Mouse (Mus musculus) stomach, postnatal 0 days (tissue): ENCODE data around the gene Methig1. TPM values are rescaled to one million over a fixed set of nuclear protein-coding genes. Genes with fewer than 3 reads are reported as not detected.

Experiments used
- ATAC-seq: fragments of 200-750 bp; cut with Nextera tagmentation; 2 replicates; pipeline ENCODE4 v1.8.0; 2017; ENCODE audit not compliant: low FRiP score, low TSS enrichment
- DNase-seq: peaks from one replicate; pipeline ENCODE4 v3.0.0-alpha.2; 2016; ENCODE audit warnings: low spot score
- H3K27ac ChIP-seq: fragments of 300-500 bp; sonication (generic); replicated peaks from 2 replicates; pipeline ENCODE4 v1.5.1; 2014; ENCODE audit warnings: mild to moderate bottlenecking, control low read depth
- H3K27me3 ChIP-seq: fragments of 300-500 bp; sonication (generic); 2 replicates; pipeline ENCODE4 v1.6.1; 2014; ENCODE audit warnings: low read length; ENCODE audit not compliant: control insufficient read depth, insufficient read depth
- H3K36me3 ChIP-seq: fragments of 300-500 bp; sonication (generic); 2 replicates; pipeline ENCODE4 v1.6.1; 2014; ENCODE audit warnings: low read length, mixed read lengths; ENCODE audit not compliant: control insufficient read depth, insufficient read depth
- H3K4me1 ChIP-seq: fragments of 300-500 bp; sonication (generic); replicated peaks from 2 replicates; pipeline ENCODE4 v1.6.1; 2014; ENCODE audit warnings: antibody characterized with exemption; ENCODE audit not compliant: control insufficient read depth, insufficient read depth
- H3K4me2 ChIP-seq: fragments of 300-500 bp; sonication (generic); replicated peaks from 2 replicates; pipeline ENCODE4 v1.6.1; 2014; ENCODE audit warnings: low read depth, mild to moderate bottlenecking, control low read depth, moderate library complexity
- H3K4me3 ChIP-seq: fragments of 300-500 bp; sonication (generic); 2 replicates; pipeline ENCODE4 v1.5.1; 2014; ENCODE audit warnings: low read depth, low read length, control low read depth
- H3K9ac ChIP-seq: fragments of 300-500 bp; sonication (generic); 2 replicates; pipeline ENCODE4 v1.6.1; 2014; ENCODE audit warnings: mild to moderate bottlenecking, low read length, control low read depth, mixed read lengths
- H3K9me3 ChIP-seq: fragments of 300-500 bp; sonication (generic); 2 replicates; pipeline ENCODE4 v1.6.1; 2016; ENCODE audit warnings: low read length; ENCODE audit not compliant: control insufficient read depth
- CTCF ChIP-seq: IDR thresholded peaks from 2 replicates; pipeline ENCODE4 v1.5.1; 2016; ENCODE audit warnings: antibody characterized with exemption, low read depth, mild to moderate bottlenecking, moderate library complexity
- EP300 ChIP-seq: optimal IDR thresholded peaks from 2 replicates; pipeline ENCODE3; 2016; ENCODE audit warnings: antibody characterized with exemption
- WGBS: fragments of 180-500 bp; shearing (Covaris S2); extraction: QIAGEN DNeasy Blood & Tissue Kit; methylation state at CpG from one replicate; pipeline ENCODE4 v1.1.7; 2014; 5-methylcytosine and 5-hydroxymethylcytosine counted together
- polyA plus RNA-seq: library from polyadenylated mRNA; unstranded; fragments of >200 nt; fragmentation: Nextera tagmentation; extraction: Ambion mirVana; gene quantifications from 2 replicates; pipeline ENCODE4 v1.2.1, GENCODE M21; 2015

Methig1 gene
- polyA plus RNA-seq, 1 experiment from 2014 or later = not detected

GRCm38 (mm10) chr15:100395561-100395960, 42.6 kb downstream of the Methig1 start:
- no peak overlapping the region for H3K4me2 ChIP-seq
- H3K9ac ChIP-seq = no peak overlapping the region
- no peak overlapping the region for H3K27ac ChIP-seq
- H3K4me3 ChIP-seq = no peak overlapping the region
- peaks cover 19% of the 10 kb centered on the region for H3K36me3 ChIP-seq
- WGBS = 99% methylated on average over 3 of the region's 3 CpGs
- DNase-seq = no peak
- H3K9me3 ChIP-seq = no peaks in the 10 kb centered on the region
- ATAC-seq = no peak
- TF ChIP-seq CTCF = peak; percentile 41
- no peak for TF ChIP-seq EP300
- no peaks in the 10 kb centered on the region for H3K4me1 ChIP-seq
- H3K27me3 ChIP-seq = no peaks in the 10 kb centered on the region

- Histone ChIP-seq H3K9me3 (no peaks in the 10 kb centered on the region), H3K4me1 (no peaks in the 10 kb centered on the region), H3K4me3 (no peak overlapping the region), H3K36me3 (peaks cover 25% of the 10 kb centered on the region), H3K27ac (no peak overlapping the region), H3K9ac (no peak overlapping the region), H3K27me3 (no peaks in the 10 kb centered on the region), H3K4me2 (no peak overlapping the region)
- 0 out of 2 replicates have a peak, but pooled peaks have one; percentile 38 for ATAC-seq
- 80% methylated on average over 16 of the region's 16 CpGs for WGBS
- no peak for DNase-seq
- no peak for TF ChIP-seq CTCF
- TF ChIP-seq EP300 = no peak
Observed at GRCm38 (mm10) chr15:100400592-100401250, 47.8 kb downstream of the Methig1 start.

GRCm38 (mm10) chr15:100401811-100402210, 48.9 kb downstream of the Methig1 start:
- DNase-seq (no peak), ATAC-seq (no peak)
- Histone ChIP-seq H3K4me1 (no peaks in the 10 kb centered on the region), H3K9me3 (no peaks in the 10 kb centered on the region), H3K36me3 (peaks cover 22% of the 10 kb centered on the region), H3K9ac (no peak overlapping the region), H3K4me3 (no peak overlapping the region), H3K27me3 (no peaks in the 10 kb centered on the region), H3K4me2 (no peak overlapping the region), H3K27ac (no peak overlapping the region)
- TF ChIP-seq EP300 = no peak
- TF ChIP-seq CTCF = no peak
- WGBS = 92% methylated on average over 4 of the region's 4 CpGs

GRCm38 (mm10) chr15:100402347-100402746, 49.4 kb downstream of the Methig1 start:
- Histone ChIP-seq H3K9ac (no peak overlapping the region), H3K27me3 (no peaks in the 10 kb centered on the region), H3K36me3 (peaks cover 22% of the 10 kb centered on the region), H3K4me3 (no peak overlapping the region), H3K4me2 (no peak overlapping the region), H3K27ac (no peak overlapping the region), H3K4me1 (no peaks in the 10 kb centered on the region), H3K9me3 (no peaks in the 10 kb centered on the region)
- no peak for DNase-seq
- no peak for TF ChIP-seq CTCF
- TF ChIP-seq EP300 = no peak
- ATAC-seq = no peak
- 77% methylated on average over 14 of the region's 14 CpGs for WGBS

- no peak overlapping the region for H3K9ac ChIP-seq
- no peak overlapping the region for H3K4me2 ChIP-seq
- H3K9me3 ChIP-seq = no peaks in the 10 kb centered on the region
- no peak for DNase-seq
- no peak overlapping the region for H3K27ac ChIP-seq
- no peak overlapping the region for H3K4me3 ChIP-seq
- H3K4me1 ChIP-seq = no peaks in the 10 kb centered on the region
- ATAC-seq = no peak
- 67% methylated on average over 4 of the region's 4 CpGs for WGBS
- no peaks in the 10 kb centered on the region for H3K27me3 ChIP-seq
- H3K36me3 ChIP-seq = peaks cover 21% of the 10 kb centered on the region
- TF ChIP-seq CTCF (no peak), EP300 (no peak)
Observed at GRCm38 (mm10) chr15:100402798-100403197, 49.8 kb downstream of the Methig1 start.

GRCm38 (mm10) chr15:100403318-100404000, 50.5 kb downstream of the Methig1 start:
- ATAC-seq (peak; percentile 35), DNase-seq (peak; percentile 58)
- no peak overlapping the region for H3K9ac ChIP-seq
- H3K36me3 ChIP-seq = peaks cover 18% of the 10 kb centered on the region
- no peak overlapping the region for H3K4me3 ChIP-seq
- no peaks in the 10 kb centered on the region for H3K4me1 ChIP-seq
- H3K4me2 ChIP-seq = no peak overlapping the region
- WGBS = 84% methylated on average over 16 of the region's 16 CpGs
- TF ChIP-seq EP300 (no peak), CTCF (no peak)
- H3K27me3 ChIP-seq = no peaks in the 10 kb centered on the region
- H3K9me3 ChIP-seq = no peaks in the 10 kb centered on the region
- H3K27ac ChIP-seq = no peak overlapping the region
